Mouse (Mus musculus) stomach, postnatal 0 days (tissue): ENCODE measurements around the gene Ube2o.

ENCODE experiments used
- CTCF ChIP-seq: IDR thresholded peaks from 2 replicates; pipeline ENCODE4 v1.5.1; 2016; ENCODE audit warnings: antibody characterized with exemption, low read depth, mild to moderate bottlenecking, moderate library complexity
- EP300 ChIP-seq: optimal IDR thresholded peaks from 2 replicates; pipeline ENCODE3; 2016; ENCODE audit warnings: antibody characterized with exemption

GRCm38 (mm10) chr11:116627072-116628020 is 46.1 kb upstream of the Ube2o start:
- TF ChIP-seq CTCF (peak; percentile 63), EP300 (no peak)
